Mouse (Mus musculus) erythroblast, embryonic 14.5 days (primary cell): ENCODE measurements at regions not wholly inside any gene's neighbourhood (a gene's known extent, or its start where the extent isn't known, plus 50 kb on each side); places are given as distances from the start of the nearest gene placed in this dataset.

Experiments
- H3K27me3 ChIP-seq: 2 replicates; pipeline ENCODE4 v1.6.1; 2012; ENCODE audit warnings: inconsistent platforms; ENCODE audit not compliant: control insufficient read depth
- H3K36me3 ChIP-seq: 2 replicates; pipeline ENCODE4 v1.6.1; 2012; ENCODE audit warnings: mild to moderate bottlenecking, inconsistent platforms; ENCODE audit not compliant: control insufficient read depth
- H3K4me1 ChIP-seq: 2 replicates; pipeline ENCODE4 v1.6.1; 2012; ENCODE audit warnings: inconsistent platforms; ENCODE audit not compliant: control insufficient read depth
- H3K4me3 ChIP-seq: replicated peaks from 2 replicates; pipeline ENCODE3; 2012; ENCODE audit warnings: moderate library complexity, mild to moderate bottlenecking, inconsistent platforms
- H3K9me3 ChIP-seq: 2 replicates; pipeline ENCODE4 v1.6.1; 2012; ENCODE audit warnings: low read length, inconsistent platforms, mixed read lengths; ENCODE audit not compliant: control insufficient read depth
- GATA1 ChIP-seq: IDR thresholded peaks from 2 replicates; pipeline ENCODE4 v1.6.1; 2012; ENCODE audit warnings: low read length, inconsistent platforms, mixed read lengths
- TAL1 ChIP-seq: IDR thresholded peaks from 3 replicates; pipeline ENCODE4 v1.6.1; 2012; ENCODE audit warnings: low read length, inconsistent platforms, mixed read lengths

GRCm38 (mm10) chr15:62483534-62483933 is 1361.4 kb downstream of the Gsdmc2 start:
- Histone ChIP-seq H3K4me1 (no peaks in the 10 kb centered on the region), H3K4me3 (no peak overlapping the region), H3K27me3 (no peaks in the 10 kb centered on the region), H3K9me3 (no peaks in the 10 kb centered on the region), H3K36me3 (no peaks in the 10 kb centered on the region)
- TF ChIP-seq TAL1 (no peak), GATA1 (no peak)

GRCm38 (mm10) chr15:62482357-62482756 is 1362.6 kb downstream of the Gsdmc2 start:
- Histone ChIP-seq H3K4me1 (no peaks in the 10 kb centered on the region), H3K4me3 (no peak overlapping the region), H3K9me3 (no peaks in the 10 kb centered on the region), H3K36me3 (no peaks in the 10 kb centered on the region), H3K27me3 (no peaks in the 10 kb centered on the region)
- TF ChIP-seq TAL1 (no peak), GATA1 (no peak)

GRCm38 (mm10) chr15:62477779-62478178 is 1367.2 kb downstream of the Gsdmc2 start:
- Histone ChIP-seq H3K27me3 (no peaks in the 10 kb centered on the region), H3K4me1 (no peaks in the 10 kb centered on the region), H3K36me3 (no peaks in the 10 kb centered on the region), H3K9me3 (no peaks in the 10 kb centered on the region), H3K4me3 (no peak overlapping the region)
- TF ChIP-seq GATA1 (no peak), TAL1 (no peak)

- no peak overlapping the region for H3K4me3 ChIP-seq
- no peaks in the 10 kb centered on the region for H3K4me1 ChIP-seq
- no peaks in the 10 kb centered on the region for H3K27me3 ChIP-seq
- H3K9me3 ChIP-seq: no peaks in the 10 kb centered on the region
- no peaks in the 10 kb centered on the region for H3K36me3 ChIP-seq
- no peak for TF ChIP-seq GATA1
- no peak for TF ChIP-seq TAL1
Measured at GRCm38 (mm10) chr15:62476452-62476851, 1368.5 kb downstream of the Gsdmc2 start.

GRCm38 (mm10) chr15:62470683-62471331 is 1374.2 kb downstream of the Gsdmc2 start:
- Histone ChIP-seq H3K4me1 (no peaks in the 10 kb centered on the region), H3K36me3 (no peaks in the 10 kb centered on the region), H3K4me3 (no peak overlapping the region), H3K27me3 (no peaks in the 10 kb centered on the region), H3K9me3 (no peaks in the 10 kb centered on the region)
- TF ChIP-seq GATA1: no peak
- TF ChIP-seq TAL1: no peak

- H3K9me3 ChIP-seq: no peaks in the 10 kb centered on the region
- no peaks in the 10 kb centered on the region for H3K4me1 ChIP-seq
- H3K4me3 ChIP-seq: no peak overlapping the region
- H3K36me3 ChIP-seq: no peaks in the 10 kb centered on the region
- H3K27me3 ChIP-seq: no peaks in the 10 kb centered on the region
- TF ChIP-seq TAL1 (no peak), GATA1 (no peak)
Measured at GRCm38 (mm10) chr15:62468076-62468475, 1376.9 kb downstream of the Gsdmc2 start.

- no peaks in the 10 kb centered on the region for H3K9me3 ChIP-seq
- H3K4me3 ChIP-seq: no peak overlapping the region
- no peaks in the 10 kb centered on the region for H3K36me3 ChIP-seq
- H3K4me1 ChIP-seq: no peaks in the 10 kb centered on the region
- TF ChIP-seq GATA1: no peak
- TF ChIP-seq TAL1: no peak
- H3K27me3 ChIP-seq: no peaks in the 10 kb centered on the region
Measured at GRCm38 (mm10) chr15:62466856-62467255, 1378.1 kb downstream of the Gsdmc2 start.

GRCm38 (mm10) chr15:62465026-62465839 is 1379.7 kb downstream of the Gsdmc2 start:
- Histone ChIP-seq H3K27me3 (no peaks in the 10 kb centered on the region), H3K36me3 (no peaks in the 10 kb centered on the region), H3K4me3 (no peak overlapping the region), H3K9me3 (no peaks in the 10 kb centered on the region), H3K4me1 (no peaks in the 10 kb centered on the region)
- TF ChIP-seq TAL1 (no peak), GATA1 (no peak)

GRCm38 (mm10) chr15:62462698-62463097 is 1382.3 kb downstream of the Gsdmc2 start:
- H3K4me3 ChIP-seq: no peak overlapping the region
- H3K9me3 ChIP-seq: no peaks in the 10 kb centered on the region
- H3K36me3 ChIP-seq: no peaks in the 10 kb centered on the region
- TF ChIP-seq GATA1: no peak
- no peak for TF ChIP-seq TAL1
- H3K27me3 ChIP-seq: no peaks in the 10 kb centered on the region
- no peaks in the 10 kb centered on the region for H3K4me1 ChIP-seq
